Mouse (Mus musculus) midbrain, embryonic 10.5 days (tissue): ENCODE measurements around the gene Tent5a. TPM values are rescaled to one million over a fixed set of nuclear protein-coding genes. Genes with fewer than 3 reads are reported as not detected.

Source experiments
- polyA plus RNA-seq: library from polyadenylated mRNA; unstranded; fragments of >200 nt; fragmentation: Nextera tagmentation; extraction: Ambion mirVana; gene quantifications from 2 replicates; pipeline ENCODE4 v1.2.1, GENCODE M21; 2016

The Tent5a gene
- polyA plus RNA-seq, 1 experiment from 2014 or later = 2.0 TPM

Other genes with a start within 250 kb of the Tent5a start
- gene Gm11114, start 14.6 kb downstream of the Tent5a start, polyA plus RNA-seq = not detected in 2 replicates